Mouse (Mus musculus): ENCODE data around the gene Tsen54.

The Tsen54 gene

DNA sequence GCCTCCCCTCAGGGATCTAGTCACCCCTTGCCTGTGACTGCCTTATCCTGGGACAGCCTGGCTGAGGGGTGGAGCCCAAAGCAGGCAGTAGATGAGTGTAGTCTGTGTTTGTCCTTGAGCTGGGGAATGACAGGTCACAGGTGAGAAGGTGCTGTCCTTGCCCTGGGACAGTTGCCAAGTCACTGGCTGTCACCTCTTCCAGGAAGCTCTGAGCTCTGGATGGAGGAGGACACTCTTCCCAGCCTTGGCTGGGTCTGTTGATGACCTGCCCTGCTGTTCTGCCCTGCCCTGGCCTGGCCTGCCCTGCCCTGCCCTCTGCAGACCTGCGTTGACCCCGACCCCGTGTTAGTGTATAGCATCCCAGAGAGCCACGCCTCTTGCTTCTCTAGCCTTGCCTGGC is 57.9 kb downstream of the Tsen54 start:
- DNase-seq = no peak
